Mouse (Mus musculus): ENCODE data around the gene Prim1.
"Not testable (repeated sequence)": the region's sequence is repeated elsewhere in the genome, so short reads cannot be mapped to it uniquely, and the experiment has no call there.

The Prim1 gene

GRCm38 (mm10) chr10:128039167-128039566 is 24.2 kb downstream of the Prim1 start:
- DNase-seq (ENCODE audit: low spot score): no peak

GRCm38 (mm10) chr10:128039858-128040257 is 24.9 kb downstream of the Prim1 start:
- no peak for DNase-seq (ENCODE audit: low spot score)

- no peak for DNase-seq (ENCODE audit: low spot score)
These were observed 25.3 kb downstream of the Prim1 start for GRCm38 (mm10) chr10:128040293-128040692.

GRCm38 (mm10) chr10:128041636-128042035 is 26.7 kb downstream of the Prim1 start:
- no peak for DNase-seq (ENCODE audit: low spot score)

- DNase-seq (ENCODE audit: low spot score): no peak
These were observed 27.5 kb downstream of the Prim1 start for GRCm38 (mm10) chr10:128042466-128042865.

- no peak for DNase-seq (ENCODE audit: low spot score)
These were observed 28.3 kb downstream of the Prim1 start for GRCm38 (mm10) chr10:128043041-128043835.

GRCm38 (mm10) chr10:128048157-128048556 is 33.2 kb downstream of the Prim1 start:
- DNase-seq (ENCODE audit: low spot score): no peak

- DNase-seq (ENCODE audit: low spot score): no peak
These were observed 34.8 kb downstream of the Prim1 start for GRCm38 (mm10) chr10:128049741-128050140.

GRCm38 (mm10) chr10:128050355-128050754 is 35.4 kb downstream of the Prim1 start:
- DNase-seq (ENCODE audit: low spot score): no peak

GRCm38 (mm10) chr10:128051589-128051988 is 36.6 kb downstream of the Prim1 start:
- no peak for DNase-seq (ENCODE audit: low spot score)

- not testable (repeated sequence) for DNase-seq (ENCODE audit: low spot score)
These were observed 37.2 kb downstream of the Prim1 start for GRCm38 (mm10) chr10:128052136-128052535.

- no peak for DNase-seq (ENCODE audit: low spot score)
These were observed 38.0 kb downstream of the Prim1 start for GRCm38 (mm10) chr10:128053001-128053400.

- no peak for DNase-seq (ENCODE audit: low spot score)
These were observed 43.2 kb downstream of the Prim1 start for GRCm38 (mm10) chr10:128058184-128058583.

GRCm38 (mm10) chr10:128058601-128059151 is 43.7 kb downstream of the Prim1 start, which contains the start of gene Ptges3:
TSS of gene Ptges3 (plus strand) at chr10:128058954.
- DNase-seq (ENCODE audit: low spot score): peak; percentile 100

GRCm38 (mm10) chr10:128059207-128059981 is 44.4 kb downstream of the Prim1 start:
- DNase-seq (ENCODE audit: low spot score): peak; percentile 63

- no peak for DNase-seq (ENCODE audit: low spot score)
These were observed 46.1 kb downstream of the Prim1 start for GRCm38 (mm10) chr10:128061109-128061508.

GRCm38 (mm10) chr10:128062221-128062989 is 47.4 kb downstream of the Prim1 start:
- DNase-seq (ENCODE audit: low spot score): no peak

- no peak for DNase-seq (ENCODE audit: low spot score)
These were observed 51.1 kb downstream of the Prim1 start for GRCm38 (mm10) chr10:128066072-128066471.

GRCm38 (mm10) chr10:128069201-128069600 is 54.2 kb downstream of the Prim1 start:
- DNase-seq (ENCODE audit: low spot score): no peak

- DNase-seq (ENCODE audit: low spot score): not testable (repeated sequence)
These were observed 55.5 kb downstream of the Prim1 start for GRCm38 (mm10) chr10:128070432-128070831.

GRCm38 (mm10) chr10:128078269-128078668 is 63.3 kb downstream of the Prim1 start:
- not testable (repeated sequence) for DNase-seq (ENCODE audit: low spot score)
